Mouse (Mus musculus) lung, postnatal 0 days (tissue): ENCODE measurements at regions not wholly inside any gene's neighbourhood (a gene's known extent, or its start where the extent isn't known, plus 50 kb on each side); places are given as distances from the start of the nearest gene placed in this dataset.

Experiments used
- ATAC-seq: fragments of 200-750 bp; cut with Nextera tagmentation; 2 replicates; pipeline ENCODE4 v1.8.0; 2017; ENCODE audit warnings: moderate library complexity
- DNase-seq: peaks from one replicate; pipeline ENCODE4 v3.0.0-alpha.2; 2016; ENCODE audit warnings: low spot score
- H3K27ac ChIP-seq: fragments of 300-500 bp; sonication (generic); 2 replicates; pipeline ENCODE4 v1.5.1; 2014; ENCODE audit warnings: antibody characterized with exemption, mild to moderate bottlenecking, low read length, mixed read lengths
- H3K27me3 ChIP-seq: fragments of 300-500 bp; sonication (generic); replicated peaks from 2 replicates; pipeline ENCODE4 v1.6.1; 2014; ENCODE audit warnings: low read length, mixed read lengths; ENCODE audit not compliant: insufficient read depth
- H3K36me3 ChIP-seq: fragments of 300-500 bp; sonication (generic); 2 replicates; pipeline ENCODE4 v1.6.1; 2014; ENCODE audit warnings: low read length, mixed read lengths; ENCODE audit not compliant: insufficient read depth
- H3K4me1 ChIP-seq: fragments of 300-500 bp; sonication (generic); 2 replicates; pipeline ENCODE4 v1.6.1; 2014; ENCODE audit warnings: antibody characterized with exemption, low read depth, low read length, mixed read lengths; ENCODE audit not compliant: insufficient read depth
- H3K4me2 ChIP-seq: fragments of 300-500 bp; sonication (generic); replicated peaks from 2 replicates; pipeline ENCODE4 v1.6.1; 2014; ENCODE audit warnings: low read depth, mild to moderate bottlenecking, low read length, moderate library complexity, mixed read lengths
- H3K4me3 ChIP-seq: fragments of 300-500 bp; sonication (generic); 2 replicates; pipeline ENCODE4 v1.5.1; 2014; ENCODE audit warnings: low read depth, low read length
- H3K9ac ChIP-seq: fragments of 300-500 bp; sonication (generic); replicated peaks from 2 replicates; pipeline ENCODE4 v1.6.1; 2014; ENCODE audit warnings: low read depth, mild to moderate bottlenecking
- H3K9me3 ChIP-seq: fragments of 300-500 bp; sonication (generic); 2 replicates; pipeline ENCODE4 v1.6.1; 2016; ENCODE audit warnings: low read length, mixed read lengths
- CTCF ChIP-seq: IDR thresholded peaks from 2 replicates; pipeline ENCODE4 v1.5.1; 2016; ENCODE audit warnings: antibody characterized with exemption, mild to moderate bottlenecking
- EP300 ChIP-seq: IDR thresholded peaks from 2 replicates; pipeline ENCODE4 v1.6.1; 2016; ENCODE audit warnings: antibody characterized with exemption, mild to moderate bottlenecking, control low read depth
- WGBS: fragments of 180-500 bp; shearing (Covaris S2); extraction: QIAGEN DNeasy Blood & Tissue Kit; methylation state at CpG from one replicate; pipeline ENCODE4 v1.1.7; 2014; 5-methylcytosine and 5-hydroxymethylcytosine counted together

DNA sequence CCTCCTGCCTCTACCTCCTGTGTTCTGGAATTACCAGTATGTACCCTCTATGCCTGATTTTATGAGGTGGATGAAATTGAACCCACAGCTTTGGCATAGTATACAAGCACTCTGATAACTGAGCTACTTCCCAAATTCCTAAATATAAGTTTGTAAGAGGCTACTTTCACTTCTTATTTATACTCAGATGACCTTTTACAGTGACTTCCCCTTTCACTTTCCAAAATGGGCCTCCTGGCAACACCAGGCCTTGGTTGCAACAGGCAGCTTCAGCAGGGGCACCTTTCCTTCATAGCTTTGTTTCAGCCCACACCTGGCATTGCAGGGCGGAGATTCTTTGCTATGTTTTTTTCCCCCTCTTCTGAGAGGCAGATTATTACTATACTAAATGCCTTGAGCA, 279.7 kb upstream of the Nrp1 start:
- no peaks in the 10 kb centered on the region for H3K4me1 ChIP-seq
- no peak overlapping the region for H3K4me2 ChIP-seq
- H3K27ac ChIP-seq = no peak overlapping the region
- DNase-seq (peak; percentile 27), ATAC-seq (no peak)
- H3K9me3 ChIP-seq = no peaks in the 10 kb centered on the region
- H3K4me3 ChIP-seq = no peak overlapping the region
- no peaks in the 10 kb centered on the region for H3K36me3 ChIP-seq
- no peak for TF ChIP-seq CTCF
- no peak for TF ChIP-seq EP300
- no peak overlapping the region for H3K9ac ChIP-seq
- no peaks in the 10 kb centered on the region for H3K27me3 ChIP-seq
- 63% methylated on average over 1 of the region's 1 CpGs for WGBS

DNA sequence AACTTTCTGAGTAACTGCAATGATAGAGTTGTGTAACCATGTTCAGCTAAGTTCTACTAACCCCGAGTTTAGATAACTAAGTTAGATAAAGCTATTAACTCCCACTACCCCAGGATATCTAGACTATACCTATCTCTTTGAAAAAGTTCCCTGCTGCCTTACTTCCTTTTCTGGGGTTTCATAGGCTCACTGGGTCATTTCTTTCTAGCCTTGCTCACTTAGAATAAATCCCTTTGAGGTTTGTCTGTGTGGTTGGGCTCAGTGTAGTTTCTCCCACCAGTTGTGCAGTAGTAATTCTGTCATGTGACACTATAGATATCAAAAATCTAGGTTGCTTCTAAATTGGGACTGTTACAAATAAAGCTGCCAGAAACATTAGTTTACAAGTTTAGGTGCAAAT, 272.6 kb upstream of the Nrp1 start:
- TF ChIP-seq CTCF (no peak), EP300 (no peak)
- Histone ChIP-seq H3K27ac (no peak overlapping the region), H3K9ac (no peak overlapping the region), H3K9me3 (no peaks in the 10 kb centered on the region), H3K36me3 (no peaks in the 10 kb centered on the region), H3K4me2 (no peak overlapping the region), H3K4me1 (no peaks in the 10 kb centered on the region), H3K4me3 (no peak overlapping the region), H3K27me3 (no peaks in the 10 kb centered on the region)
- WGBS = 51% methylated on average over 1 of the region's 1 CpGs
- DNase-seq (no peak), ATAC-seq (no peak)

DNA sequence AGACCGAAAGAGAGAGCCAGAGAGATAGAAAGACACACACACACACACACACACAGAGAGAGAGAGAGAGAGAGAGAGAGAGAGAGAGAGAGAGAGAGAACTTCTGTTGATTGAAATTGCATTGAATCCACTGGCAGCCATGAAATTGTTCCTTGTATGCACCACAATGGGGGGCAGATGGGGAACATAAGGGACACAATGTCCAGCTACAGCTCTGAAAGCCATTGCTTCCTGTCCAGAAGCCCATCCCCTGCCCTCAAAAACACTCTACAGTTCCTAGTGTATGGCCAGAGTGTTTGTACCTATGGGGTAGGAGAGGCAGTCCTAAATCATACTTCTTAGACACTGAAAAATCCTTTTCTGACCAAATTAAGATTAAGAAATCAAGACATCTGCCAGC, 270.9 kb upstream of the Nrp1 start:
- DNase-seq (no peak), ATAC-seq (no peak)
- no peaks in the 10 kb centered on the region for H3K4me1 ChIP-seq
- H3K4me2 ChIP-seq = no peak overlapping the region
- H3K36me3 ChIP-seq = no peaks in the 10 kb centered on the region
- H3K4me3 ChIP-seq = no peak overlapping the region
- 88% methylated on average over 1 of the region's 1 CpGs for WGBS
- H3K27ac ChIP-seq = no peak overlapping the region
- no peaks in the 10 kb centered on the region for H3K9me3 ChIP-seq
- H3K27me3 ChIP-seq = no peaks in the 10 kb centered on the region
- TF ChIP-seq CTCF (no peak), EP300 (no peak)
- no peak overlapping the region for H3K9ac ChIP-seq

DNA sequence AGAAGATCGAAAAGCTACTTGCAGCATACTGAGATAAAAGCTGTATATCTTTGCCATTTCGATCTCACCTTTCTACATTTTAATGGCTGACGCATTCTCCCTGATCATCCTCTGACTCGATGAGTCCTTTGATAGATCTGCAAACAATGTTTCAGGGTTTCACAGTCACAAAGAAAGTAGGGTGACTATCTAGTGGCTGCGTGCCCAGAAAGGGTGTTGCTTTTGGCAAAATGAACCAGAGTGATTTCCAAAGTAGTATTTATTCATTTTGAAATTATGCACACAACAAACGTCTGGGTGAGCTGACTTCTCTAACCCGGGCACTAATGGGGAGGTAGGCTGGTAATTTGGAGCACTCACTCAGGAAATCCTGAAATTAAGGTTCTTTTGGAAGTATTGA, 265.6 kb upstream of the Nrp1 start:
- 66% methylated on average over 7 of the region's 7 CpGs for WGBS
- H3K4me1 ChIP-seq = no peaks in the 10 kb centered on the region
- ATAC-seq (no peak), DNase-seq (no peak)
- no peaks in the 10 kb centered on the region for H3K36me3 ChIP-seq
- no peak overlapping the region for H3K4me2 ChIP-seq
- no peak overlapping the region for H3K9ac ChIP-seq
- H3K27ac ChIP-seq = no peak overlapping the region
- H3K9me3 ChIP-seq = no peaks in the 10 kb centered on the region
- TF ChIP-seq EP300 (no peak), CTCF (no peak)
- no peak overlapping the region for H3K4me3 ChIP-seq
- no peaks in the 10 kb centered on the region for H3K27me3 ChIP-seq

DNA sequence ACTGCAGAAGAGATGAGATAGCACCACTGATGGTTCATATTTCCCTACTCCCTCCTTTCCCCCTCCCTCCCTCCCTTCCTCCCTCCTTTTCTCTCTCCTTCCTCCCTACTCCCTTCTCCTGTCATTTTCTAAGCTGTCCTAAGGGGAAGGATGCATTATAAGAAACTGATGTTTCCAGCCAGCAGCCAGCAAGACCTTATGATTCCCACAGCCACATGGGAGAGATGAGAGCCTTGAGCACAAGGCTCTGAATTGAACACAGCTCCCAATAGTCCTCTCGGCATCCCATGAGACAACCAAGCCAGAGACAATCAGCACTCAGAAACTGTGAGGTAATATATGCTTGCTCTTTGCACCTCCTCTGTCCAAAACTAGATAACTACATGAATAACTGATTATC, 263.0 kb upstream of the Nrp1 start:
- WGBS = 78% methylated on average over 1 of the region's 1 CpGs
- no peaks in the 10 kb centered on the region for H3K4me1 ChIP-seq

DNA sequence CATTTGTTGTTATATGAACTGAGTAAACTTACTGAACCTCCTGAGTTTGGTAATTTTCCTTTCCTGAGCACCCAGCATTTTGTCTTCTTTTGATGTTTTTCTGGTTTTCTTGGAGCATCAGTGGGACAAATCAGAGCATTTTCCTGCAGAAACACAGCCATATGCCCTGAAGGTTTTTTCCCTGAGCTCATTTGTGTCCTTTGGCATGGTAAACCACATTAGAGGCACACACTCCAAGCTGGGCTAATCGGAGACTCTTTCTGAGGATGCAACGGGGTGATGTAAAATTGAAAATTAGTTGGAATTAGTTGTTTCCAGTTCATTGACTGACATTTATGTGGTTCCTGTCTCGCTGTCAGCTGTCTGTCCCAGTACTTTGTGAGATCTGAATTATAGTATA, 260.8 kb upstream of the Nrp1 start:
- no peak overlapping the region for H3K4me3 ChIP-seq
- 89% methylated on average over 3 of the region's 3 CpGs for WGBS
- no peak for TF ChIP-seq EP300
- no peak for TF ChIP-seq CTCF
- no peaks in the 10 kb centered on the region for H3K9me3 ChIP-seq
- H3K4me2 ChIP-seq = no peak overlapping the region
- H3K9ac ChIP-seq = no peak overlapping the region
- no peak overlapping the region for H3K27ac ChIP-seq
- no peak for DNase-seq
- no peaks in the 10 kb centered on the region for H3K4me1 ChIP-seq
- no peaks in the 10 kb centered on the region for H3K36me3 ChIP-seq
- ATAC-seq = no peak
- H3K27me3 ChIP-seq = no peaks in the 10 kb centered on the region

More for the DNA sequence above, 263.0 kb upstream of the Nrp1 start:
- Histone ChIP-seq H3K9ac (no peak overlapping the region), H3K27ac (no peak overlapping the region), H3K4me2 (no peak overlapping the region), H3K9me3 (no peaks in the 10 kb centered on the region), H3K36me3 (no peaks in the 10 kb centered on the region), H3K27me3 (no peaks in the 10 kb centered on the region), H3K4me3 (no peak overlapping the region)
- ATAC-seq (no peak), DNase-seq (no peak)
- TF ChIP-seq CTCF (no peak), EP300 (no peak)

DNA sequence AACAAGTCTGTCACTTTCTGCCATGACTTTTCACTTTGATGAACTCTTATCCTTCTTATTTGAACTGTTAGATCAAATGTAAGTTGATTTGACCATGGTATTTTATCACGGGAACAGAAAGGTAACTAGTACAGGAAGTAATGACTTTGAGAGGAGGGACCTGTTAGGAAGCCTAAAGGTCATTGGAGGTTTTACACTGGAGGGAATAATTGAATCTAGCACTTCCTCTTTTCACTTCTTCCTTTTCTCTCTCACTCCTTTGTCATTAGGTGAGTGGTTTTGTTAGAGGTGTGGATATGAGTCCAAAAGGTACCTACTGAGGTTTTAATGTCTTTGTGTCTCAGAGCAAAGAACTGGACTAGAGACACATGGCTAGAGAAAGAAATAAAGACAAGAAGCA, 255.0 kb upstream of the Nrp1 start:
- H3K9ac ChIP-seq = no peak overlapping the region
- no peak overlapping the region for H3K4me3 ChIP-seq
- no peak for DNase-seq
- H3K4me1 ChIP-seq = no peaks in the 10 kb centered on the region
- H3K36me3 ChIP-seq = no peaks in the 10 kb centered on the region
- TF ChIP-seq CTCF (no peak), EP300 (no peak)
- whole genome bisulfite sequencing = 90% methylated on average over 1 of the region's 1 CpGs
- ATAC-seq = no peak
- no peak overlapping the region for H3K27ac ChIP-seq
- H3K27me3 ChIP-seq = no peaks in the 10 kb centered on the region
- no peaks in the 10 kb centered on the region for H3K9me3 ChIP-seq
- no peak overlapping the region for H3K4me2 ChIP-seq
